Mouse (Mus musculus): ENCODE measurements around the gene Cdca3.
"Not testable (repeated sequence)": the region's sequence is repeated elsewhere in the genome, so short reads cannot be mapped to it uniquely, and the experiment has no call there.

Gene Cdca3

GRCm38 (mm10) chr6:124805341-124806321 lies 23.7 kb upstream of the Cdca3 start:
- Histone ChIP-seq H3K36me3 (ENCODE audit: control insufficient read depth, insufficient read depth, low read length, poor library complexity, severe bottlenecking) (no peaks in the 10 kb centered on the region), H3K27me3 (ENCODE audit: control insufficient read depth, insufficient read depth, low read length, poor library complexity, severe bottlenecking) (no peaks in the 10 kb centered on the region; the same call in 1 of the 2 replicates)

DNA sequence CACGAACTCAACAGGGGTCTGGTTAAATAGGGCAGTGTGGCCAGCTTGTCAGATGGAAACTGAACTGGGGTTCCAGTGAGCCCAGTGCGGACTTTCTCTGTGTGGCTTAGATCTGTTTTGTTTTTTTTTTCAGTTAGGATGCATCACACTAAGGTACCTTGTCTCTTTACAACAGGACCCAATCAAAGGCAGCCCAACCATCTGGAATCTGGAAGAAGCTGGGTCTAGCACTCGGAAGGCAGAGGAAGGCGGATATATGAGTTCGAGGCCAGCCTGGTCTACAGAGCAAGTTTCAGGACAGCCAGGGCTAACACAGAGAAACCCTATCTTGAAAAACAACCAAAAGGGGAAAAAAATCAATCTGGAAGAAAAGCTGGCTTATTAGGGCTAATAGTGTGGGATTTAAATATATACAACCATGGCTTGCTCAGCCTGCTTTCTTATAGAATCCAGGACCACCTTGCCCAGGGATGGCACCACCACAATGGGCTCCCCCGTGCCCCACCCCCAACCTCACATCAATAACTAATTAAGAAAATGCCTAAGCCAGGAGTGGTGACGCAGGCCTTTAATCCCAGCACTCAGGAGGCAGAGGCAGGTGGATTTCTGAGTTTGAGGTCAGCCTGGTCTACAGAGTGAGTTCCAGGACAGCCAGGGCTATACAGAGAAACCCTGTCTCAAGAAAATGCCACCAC lies 22.8 kb upstream of the Cdca3 start:
- Histone ChIP-seq H3K27me3 (ENCODE audit: control insufficient read depth, insufficient read depth, low read length, poor library complexity, severe bottlenecking) (no peaks in the 10 kb centered on the region; the same call in 1 of the 2 replicates), H3K36me3 (ENCODE audit: control insufficient read depth, insufficient read depth, low read length, poor library complexity, severe bottlenecking) (no peaks in the 10 kb centered on the region)
- DNase-seq (ENCODE audit: low read depth, low spot score): no peak

More at GRCm38 (mm10) chr6:124805341-124806321, 23.7 kb upstream of the Cdca3 start:
- peak; percentile 90 for DNase-seq (ENCODE audit: low read depth, low spot score)

- H3K36me3 ChIP-seq (ENCODE audit: control insufficient read depth, insufficient read depth, low read length, poor library complexity, severe bottlenecking): no peaks in the 10 kb centered on the region
- no peaks in the 10 kb centered on the region; the same call in 1 of the 2 replicates for H3K27me3 ChIP-seq (ENCODE audit: control insufficient read depth, insufficient read depth, low read length, poor library complexity, severe bottlenecking)
- DNase-seq (ENCODE audit: low read depth, low spot score): no peak
These were observed 22.0 kb upstream of the Cdca3 start for GRCm38 (mm10) chr6:124807366-124807765.

DNA sequence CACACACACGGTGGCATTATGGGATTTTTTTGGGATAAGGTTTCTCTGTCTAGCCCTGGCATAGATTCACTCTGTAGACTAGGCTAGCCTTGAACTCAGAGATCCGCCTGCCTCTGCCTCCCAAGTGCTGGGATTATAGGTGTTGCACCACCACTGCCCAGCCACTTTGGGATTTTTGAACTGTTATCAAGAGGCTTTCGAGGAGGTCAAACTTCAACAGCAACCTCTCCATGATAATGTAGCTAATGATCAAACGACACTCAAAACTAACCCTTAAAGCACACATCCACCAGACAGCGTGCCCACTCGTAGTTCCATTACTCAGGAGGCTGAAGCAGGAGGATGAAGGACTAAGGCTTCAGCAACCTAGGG lies 21.4 kb upstream of the Cdca3 start:
- DNase-seq (ENCODE audit: low read depth, low spot score): no peak
- Histone ChIP-seq H3K27me3 (ENCODE audit: control insufficient read depth, insufficient read depth, low read length, poor library complexity, severe bottlenecking) (no peaks in the 10 kb centered on the region; the same call in 1 of the 2 replicates), H3K36me3 (ENCODE audit: control insufficient read depth, insufficient read depth, low read length, poor library complexity, severe bottlenecking) (no peaks in the 10 kb centered on the region)

- Histone ChIP-seq H3K36me3 (ENCODE audit: control insufficient read depth, insufficient read depth, low read length, poor library complexity, severe bottlenecking) (no peaks in the 10 kb centered on the region), H3K27me3 (ENCODE audit: control insufficient read depth, insufficient read depth, low read length, poor library complexity, severe bottlenecking) (no peaks in the 10 kb centered on the region; the same call in 1 of the 2 replicates)
- peak; percentile 36 for DNase-seq (ENCODE audit: low read depth, low spot score)
These were observed 20.9 kb upstream of the Cdca3 start, which contains the start of gene Spsb2 for GRCm38 (mm10) chr6:124808358-124809012. Gene Spsb2 (plus strand): TSS chr6:124808661.

DNA sequence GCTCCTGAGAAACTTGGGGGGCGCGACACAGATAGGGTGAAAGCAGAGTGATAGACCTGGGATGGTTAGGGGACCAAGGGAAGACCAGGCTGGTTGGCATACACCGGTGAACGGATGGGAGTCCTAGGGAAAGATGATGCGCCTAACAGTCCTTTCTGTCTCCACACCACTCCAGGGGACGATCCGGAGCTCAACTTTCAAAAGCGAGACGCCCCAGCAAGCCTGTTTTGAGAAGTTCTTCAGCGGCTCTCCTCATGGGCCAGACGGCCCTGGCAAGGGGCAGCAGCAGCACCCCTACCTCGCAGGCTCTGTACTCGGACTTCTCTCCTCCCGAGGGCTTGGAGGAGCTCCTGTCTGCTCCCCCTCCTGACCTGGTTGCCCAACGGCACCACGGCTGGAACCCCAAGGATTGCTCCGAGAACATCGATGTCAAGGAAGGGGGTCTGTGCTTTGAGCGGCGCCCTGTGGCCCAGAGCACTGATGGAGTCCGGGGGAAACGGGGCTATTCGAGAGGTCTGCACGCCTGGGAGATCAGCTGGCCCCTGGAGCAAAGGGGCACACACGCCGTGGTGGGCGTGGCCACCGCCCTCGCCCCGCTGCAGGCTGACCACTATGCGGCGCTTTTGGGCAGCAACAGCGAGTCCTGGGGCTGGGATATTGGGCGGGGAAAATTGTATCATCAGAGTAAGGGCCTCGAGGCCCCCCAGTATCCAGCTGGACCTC lies 20.1 kb upstream of the Cdca3 start:
- Histone ChIP-seq H3K36me3 (ENCODE audit: control insufficient read depth, insufficient read depth, low read length, poor library complexity, severe bottlenecking) (no peaks in the 10 kb centered on the region), H3K27me3 (ENCODE audit: control insufficient read depth, insufficient read depth, low read length, poor library complexity, severe bottlenecking) (no peaks in the 10 kb centered on the region; the same call in 1 of the 2 replicates)
- peak; percentile 78 for DNase-seq (ENCODE audit: low read depth, low spot score)

DNA sequence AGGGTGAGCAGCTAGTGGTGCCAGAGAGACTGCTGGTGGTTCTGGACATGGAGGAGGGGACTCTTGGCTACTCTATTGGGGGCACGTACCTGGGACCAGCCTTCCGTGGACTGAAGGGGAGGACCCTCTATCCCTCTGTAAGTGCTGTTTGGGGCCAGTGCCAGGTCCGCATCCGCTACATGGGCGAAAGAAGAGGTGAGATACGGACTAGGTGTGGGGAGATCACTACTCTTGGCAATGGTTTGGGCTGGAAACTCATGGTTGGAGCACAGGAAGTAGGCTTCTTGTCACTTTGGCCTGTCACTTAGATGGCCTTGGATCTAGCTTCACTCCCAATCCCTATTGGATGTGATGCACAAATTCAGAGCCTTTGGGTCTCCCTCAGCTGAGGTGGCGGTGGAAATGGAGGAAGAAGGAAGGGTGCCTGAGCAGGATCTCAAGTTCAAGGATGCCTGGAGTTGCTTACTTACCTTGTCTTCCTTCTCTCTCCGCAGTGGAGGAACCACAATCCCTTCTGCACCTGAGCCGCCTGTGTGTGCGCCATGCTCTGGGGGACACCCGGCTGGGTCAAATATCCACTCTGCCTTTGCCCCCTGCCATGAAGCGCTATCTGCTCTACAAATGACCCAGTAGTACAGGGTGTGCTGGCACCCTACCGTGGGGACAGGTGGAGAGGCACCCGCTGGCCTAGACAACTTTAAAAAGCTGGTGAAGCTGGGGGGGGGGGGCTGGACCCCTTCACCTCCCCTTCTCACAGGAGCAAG lies 19.4 kb upstream of the Cdca3 start:
- Histone ChIP-seq H3K27me3 (ENCODE audit: control insufficient read depth, insufficient read depth, low read length, poor library complexity, severe bottlenecking) (no peaks in the 10 kb centered on the region; the same call in 1 of the 2 replicates), H3K36me3 (ENCODE audit: control insufficient read depth, insufficient read depth, low read length, poor library complexity, severe bottlenecking) (no peaks in the 10 kb centered on the region)
- no peak for DNase-seq (ENCODE audit: low read depth, low spot score)

DNA sequence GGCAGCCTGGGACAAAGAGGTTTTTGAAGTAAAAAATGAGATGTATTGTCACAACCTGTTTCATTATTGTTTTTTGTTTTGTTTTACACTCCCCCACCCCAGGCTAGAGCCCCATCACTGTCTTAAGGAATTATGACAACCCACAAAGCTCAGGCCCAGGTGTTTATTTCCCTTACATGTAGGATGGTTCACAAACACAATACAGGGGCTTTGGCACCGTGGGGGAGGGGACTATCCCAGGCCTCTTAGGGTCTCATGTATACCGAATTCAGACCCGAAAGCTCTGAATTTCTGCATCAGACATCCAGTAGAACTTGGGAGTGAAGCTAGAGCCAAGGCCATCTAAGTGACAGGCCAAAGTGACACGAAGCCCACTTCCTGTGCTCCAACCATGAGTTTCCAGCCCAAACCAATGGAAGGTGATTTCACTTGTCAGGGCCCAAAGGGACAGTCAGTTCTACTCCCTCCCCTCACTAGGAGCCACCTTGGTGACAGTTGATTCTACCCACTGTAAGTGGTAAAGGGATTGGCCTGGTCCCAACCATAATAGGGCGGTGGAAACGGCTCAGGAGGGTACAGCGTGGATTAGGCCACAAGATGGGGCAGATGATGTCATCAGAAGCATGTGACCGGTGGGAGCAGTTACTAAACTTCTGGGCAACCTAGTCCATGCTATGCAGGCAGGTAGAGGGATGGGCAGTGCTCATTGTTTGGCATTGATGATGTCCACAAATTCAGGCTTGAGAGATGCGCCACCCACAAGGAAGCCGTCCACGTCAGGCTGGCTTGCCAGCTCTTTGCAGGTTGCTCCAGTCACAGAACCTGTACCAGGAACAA lies 18.6 kb upstream of the Cdca3 start:
- not testable (repeated sequence) for H3K27me3 ChIP-seq (ENCODE audit: control insufficient read depth, insufficient read depth, low read length, poor library complexity, severe bottlenecking); DNase-seq (ENCODE audit: low read depth, low spot score); H3K36me3 ChIP-seq (ENCODE audit: control insufficient read depth, insufficient read depth, low read length, poor library complexity, severe bottlenecking)

DNA sequence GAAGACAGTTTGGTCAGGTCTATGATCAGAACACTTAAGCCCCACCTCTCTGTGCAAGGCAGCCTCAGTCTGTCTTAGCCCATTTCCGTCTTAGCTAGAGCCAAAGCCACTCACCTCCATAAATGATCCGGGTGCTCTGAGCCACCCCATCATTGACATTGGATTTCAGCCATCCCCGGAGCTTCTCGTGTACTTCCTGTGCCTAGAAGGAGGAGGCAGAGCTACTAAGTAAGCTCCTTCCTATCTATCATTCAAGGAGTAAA lies 18.0 kb upstream of the Cdca3 start:
- no peaks in the 10 kb centered on the region for H3K27me3 ChIP-seq (ENCODE audit: control insufficient read depth, insufficient read depth, low read length, poor library complexity, severe bottlenecking)
- no peak for DNase-seq (ENCODE audit: low read depth, low spot score)
- H3K36me3 ChIP-seq (ENCODE audit: control insufficient read depth, insufficient read depth, low read length, poor library complexity, severe bottlenecking): no peaks in the 10 kb centered on the region

DNA sequence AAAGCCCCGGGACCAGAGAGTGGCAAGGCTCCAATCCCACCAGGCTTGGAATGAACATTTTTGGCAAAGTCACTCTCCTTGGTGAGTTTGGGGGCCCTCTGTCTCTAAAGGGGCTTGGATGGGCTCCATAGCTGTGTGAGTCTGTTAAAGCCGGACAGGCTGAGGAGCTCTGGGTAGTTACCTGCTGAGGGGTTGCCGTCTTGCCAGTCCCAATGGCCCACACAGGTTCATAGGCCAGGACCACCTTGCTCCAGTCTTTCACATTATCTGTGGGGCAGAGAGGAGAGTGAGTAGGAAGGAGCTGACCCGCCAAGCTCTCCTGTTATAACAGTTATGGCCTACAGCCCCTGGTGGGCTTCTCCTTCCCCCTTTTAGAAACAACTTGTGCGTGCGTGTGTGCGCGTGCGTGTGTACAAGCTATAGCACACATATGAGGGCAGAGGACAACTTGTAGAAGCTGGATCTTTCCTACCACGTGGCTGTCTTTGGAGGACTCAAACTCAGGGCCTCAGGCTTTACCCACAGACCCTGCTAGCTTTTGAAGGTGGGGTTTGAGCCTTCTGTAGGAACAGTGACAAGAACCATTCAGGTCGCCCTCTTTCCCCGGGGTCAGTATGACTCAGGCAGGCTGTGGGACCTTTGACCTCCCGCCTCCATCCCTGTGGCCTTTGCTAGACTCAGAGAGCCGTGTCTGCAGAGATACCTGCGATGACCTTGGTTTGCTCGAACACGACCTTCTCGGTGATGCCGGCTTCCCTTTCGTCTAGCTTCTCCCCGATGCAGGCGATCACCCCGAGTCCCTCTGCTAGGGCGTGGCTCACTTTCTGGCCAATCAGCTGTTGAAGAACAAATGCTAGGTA lies 17.4 kb upstream of the Cdca3 start:
- no peaks in the 10 kb centered on the region for H3K27me3 ChIP-seq (ENCODE audit: control insufficient read depth, insufficient read depth, low read length, poor library complexity, severe bottlenecking)
- H3K36me3 ChIP-seq (ENCODE audit: control insufficient read depth, insufficient read depth, low read length, poor library complexity, severe bottlenecking): no peaks in the 10 kb centered on the region
- no peak for DNase-seq (ENCODE audit: low read depth, low spot score)

GRCm38 (mm10) chr6:124812848-124813247 lies 16.5 kb upstream of the Cdca3 start:
- H3K27me3 ChIP-seq (ENCODE audit: control insufficient read depth, insufficient read depth, low read length, poor library complexity, severe bottlenecking): no peaks in the 10 kb centered on the region
- H3K36me3 ChIP-seq (ENCODE audit: control insufficient read depth, insufficient read depth, low read length, poor library complexity, severe bottlenecking): no peaks in the 10 kb centered on the region
- no peak for DNase-seq (ENCODE audit: low read depth, low spot score)

DNA sequence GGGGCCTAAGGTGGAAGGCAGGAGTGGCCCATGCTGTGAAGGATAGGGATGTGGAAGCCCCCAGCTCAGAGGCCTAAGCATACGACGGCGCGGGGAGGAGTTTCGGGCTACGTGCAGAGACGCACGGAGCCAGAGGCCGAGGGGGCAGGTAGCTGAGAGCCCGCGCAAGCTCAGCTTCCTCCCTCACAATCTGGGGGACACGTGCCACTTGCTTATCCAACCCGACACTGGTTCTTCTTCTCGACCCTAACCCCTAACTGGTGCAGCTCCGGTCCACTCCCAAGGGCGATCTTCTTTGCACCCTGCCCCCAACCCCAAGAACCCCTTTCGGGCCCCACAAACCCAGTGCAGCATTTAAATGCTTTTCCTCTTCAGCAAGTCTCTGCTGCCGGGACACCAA lies 15.9 kb upstream of the Cdca3 start:
- Histone ChIP-seq H3K36me3 (ENCODE audit: control insufficient read depth, insufficient read depth, low read length, poor library complexity, severe bottlenecking) (no peaks in the 10 kb centered on the region), H3K27me3 (ENCODE audit: control insufficient read depth, insufficient read depth, low read length, poor library complexity, severe bottlenecking) (no peaks in the 10 kb centered on the region)
- DNase-seq (ENCODE audit: low read depth, low spot score): peak; percentile 56
